Mouse (Mus musculus) G1E (cell line): ENCODE results near the gene Ankrd54.

Experiments used
- CTCF ChIP-seq: IDR thresholded peaks from 2 replicates; pipeline ENCODE4 v1.5.1; 2012; ENCODE audit warnings: low read depth, low read length, inconsistent platforms, mixed read lengths
- GATA1 ChIP-seq: IDR thresholded peaks from 2 replicates; pipeline ENCODE4 v1.6.1; 2012; ENCODE audit warnings: borderline replicate concordance, low read length, inconsistent platforms, mixed read lengths
- TAL1 ChIP-seq: conservative IDR thresholded peaks from 2 replicates; pipeline ENCODE4 v1.6.1; 2012; ENCODE audit warnings: low read depth, low read length, inconsistent platforms, mixed read lengths

- TF ChIP-seq CTCF (no peak), TAL1 (no peak), GATA1 (no peak)
Measured at GRCm38 (mm10) chr15:79100391-79100790, 37.7 kb upstream of the Ankrd54 start.
